Mouse (Mus musculus): ENCODE results near the gene Ddx52. TPM values are rescaled to one million over a fixed set of nuclear protein-coding genes. Genes with fewer than 3 reads are reported as not detected.

Ddx52 gene
- total and polyA plus RNA-seq, 2 experiments from 2014 or later: 14.6 to 16.3 TPM

DNA sequence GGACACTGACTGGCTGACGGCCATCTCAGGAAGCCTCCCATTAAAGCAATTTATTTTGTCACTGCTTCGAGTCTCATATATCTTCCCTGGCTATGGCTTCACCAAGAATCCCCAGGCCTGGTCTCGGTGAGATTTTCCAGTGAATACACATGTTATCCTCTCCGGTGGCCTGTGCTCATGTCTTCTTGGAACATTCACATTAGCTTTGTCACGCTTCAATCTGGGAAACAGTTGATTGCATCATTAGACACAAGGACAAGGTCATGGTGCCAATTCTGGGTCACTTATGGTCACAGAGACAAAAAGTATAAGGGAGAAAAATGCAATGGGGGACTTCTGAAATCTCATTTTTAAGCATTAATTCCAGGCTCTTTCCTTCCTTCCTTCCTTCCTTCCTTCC lies 36.1 kb upstream of the Ddx52 start:
- no peak overlapping the region for H3K4me3 ChIP-seq (ENCODE audit: low read depth, low read length)
- no peak for TF ChIP-seq CTCF (IDR thresholded peaks at IDR 0.05)
- no peak overlapping the region for H3K9ac ChIP-seq (replicated peaks; ENCODE audit: low read length, poor library complexity, severe bottlenecking)
- ATAC-seq (ENCODE audit: low FRiP score): no peak
- 75% methylated on average over 5 of the region's 5 CpGs for WGBS
- no peak for DNase-seq (ENCODE audit: low spot score)
- no peaks in the 10 kb centered on the region for H3K36me3 ChIP-seq (ENCODE audit: insufficient read depth, low read length)
- H3K27me3 ChIP-seq (ENCODE audit: insufficient read depth, low read length): no peaks in the 10 kb centered on the region
- no peaks in the 10 kb centered on the region for H3K9me3 ChIP-seq (ENCODE audit: low read length)
- no peak overlapping the region for H3K4me2 ChIP-seq (ENCODE audit: low read depth, low read length, poor library complexity, severe bottlenecking)
- H3K27ac ChIP-seq (ENCODE audit: low read depth, low read length): no peak overlapping the region
- no peaks in the 10 kb centered on the region for H3K4me1 ChIP-seq (ENCODE audit: insufficient read depth, low read length)

DNA sequence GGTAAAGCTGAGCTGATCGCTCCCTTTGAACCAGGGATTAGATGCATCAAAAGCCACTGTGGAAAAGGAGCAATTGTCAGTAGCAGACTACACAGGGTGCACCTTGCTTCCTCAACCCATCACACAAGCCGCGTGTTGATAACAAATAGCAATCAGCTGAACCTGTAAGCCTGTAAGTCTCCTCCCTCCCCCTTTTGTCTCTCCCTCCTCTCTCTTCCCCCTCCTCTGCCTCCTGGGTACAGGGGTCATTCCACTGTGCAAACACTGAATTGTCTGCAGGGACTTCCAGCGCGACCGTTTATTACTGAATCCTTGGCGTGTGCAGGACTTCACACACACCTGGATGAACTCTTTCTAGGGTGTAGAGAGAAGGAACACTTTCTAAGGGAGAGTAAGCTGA lies 33.5 kb upstream of the Ddx52 start:
- ATAC-seq (ENCODE audit: low FRiP score) (no peak), DNase-seq (ENCODE audit: low spot score) (no peak)
- 19% methylated on average over 7 of the region's 7 CpGs for WGBS
- Histone ChIP-seq H3K4me3 (ENCODE audit: low read depth, low read length) (no peak overlapping the region), H3K27ac (ENCODE audit: low read depth, low read length) (no peak overlapping the region), H3K27me3 (ENCODE audit: insufficient read depth, low read length) (no peaks in the 10 kb centered on the region), H3K9ac (replicated peaks; ENCODE audit: low read length, poor library complexity, severe bottlenecking) (no peak overlapping the region), H3K36me3 (ENCODE audit: insufficient read depth, low read length) (no peaks in the 10 kb centered on the region), H3K9me3 (ENCODE audit: low read length) (no peaks in the 10 kb centered on the region), H3K4me1 (ENCODE audit: insufficient read depth, low read length) (no peaks in the 10 kb centered on the region), H3K4me2 (ENCODE audit: low read depth, low read length, poor library complexity, severe bottlenecking) (no peak overlapping the region)
- no peak for TF ChIP-seq CTCF (IDR thresholded peaks at IDR 0.05)

DNA sequence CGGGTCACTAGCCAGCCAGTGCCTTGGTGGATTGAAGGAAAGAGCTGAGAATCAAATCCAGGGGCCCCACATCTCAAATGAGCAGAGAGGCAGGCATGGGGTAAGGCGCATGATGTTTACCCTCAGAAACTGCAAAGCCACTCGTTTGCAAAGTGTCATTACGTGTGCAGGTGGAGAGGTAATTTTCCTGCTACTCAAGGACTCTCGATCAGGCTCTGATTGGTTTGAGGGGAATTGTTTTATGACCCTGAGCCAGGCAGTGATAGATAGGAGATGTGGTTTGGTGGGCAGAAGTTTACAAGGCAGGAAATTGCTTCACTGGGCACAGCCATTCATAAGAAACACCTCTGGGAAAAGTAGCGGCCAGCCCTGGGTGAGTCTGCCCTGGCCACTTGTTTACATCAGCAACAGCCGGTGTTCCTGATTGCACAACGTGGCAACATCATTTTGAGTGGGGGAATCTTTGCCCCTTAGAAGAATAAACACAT lies 28.0 kb upstream of the Ddx52 start:
- H3K4me2 ChIP-seq (ENCODE audit: low read depth, low read length, poor library complexity, severe bottlenecking): no peak overlapping the region
- no peaks in the 10 kb centered on the region for H3K27me3 ChIP-seq (ENCODE audit: insufficient read depth, low read length)
- no peak overlapping the region for H3K9ac ChIP-seq (replicated peaks; ENCODE audit: low read length, poor library complexity, severe bottlenecking)
- 84% methylated on average over 8 of the region's 8 CpGs for WGBS
- no peak overlapping the region for H3K4me3 ChIP-seq (ENCODE audit: low read depth, low read length)
- H3K4me1 ChIP-seq (ENCODE audit: insufficient read depth, low read length): no peaks in the 10 kb centered on the region
- DNase-seq (ENCODE audit: low spot score) (no peak), ATAC-seq (ENCODE audit: low FRiP score) (no peak)
- H3K9me3 ChIP-seq (ENCODE audit: low read length): no peaks in the 10 kb centered on the region
- no peak for TF ChIP-seq CTCF (IDR thresholded peaks at IDR 0.05)
- H3K27ac ChIP-seq (ENCODE audit: low read depth, low read length): no peak overlapping the region
- H3K36me3 ChIP-seq (ENCODE audit: insufficient read depth, low read length): no peaks in the 10 kb centered on the region

DNA sequence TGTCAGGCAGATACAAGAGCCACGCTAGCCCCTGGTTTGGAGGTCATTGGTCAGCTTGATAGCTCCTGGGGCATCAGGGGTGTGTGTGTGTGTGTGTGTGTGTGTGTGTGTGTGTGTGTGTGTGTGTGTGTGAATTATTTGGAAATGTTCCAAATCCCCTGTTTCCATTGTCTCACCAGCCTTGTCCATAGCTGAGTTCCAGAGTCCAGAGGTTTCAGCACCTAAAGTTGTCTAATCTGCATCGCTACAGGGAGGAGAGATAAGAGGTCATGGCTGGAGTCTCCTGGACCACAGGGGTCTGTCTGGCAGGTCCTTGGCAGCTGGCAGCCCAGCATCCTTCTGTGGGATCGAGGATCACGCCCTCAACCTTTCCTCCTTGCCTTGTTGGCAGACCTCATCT lies 27.4 kb upstream of the Ddx52 start:
- no peak overlapping the region for H3K27ac ChIP-seq (ENCODE audit: low read depth, low read length)
- no peaks in the 10 kb centered on the region for H3K4me1 ChIP-seq (ENCODE audit: insufficient read depth, low read length)
- no peak for TF ChIP-seq CTCF (IDR thresholded peaks at IDR 0.05)
- no peak overlapping the region for H3K4me3 ChIP-seq (ENCODE audit: low read depth, low read length)
- H3K9ac ChIP-seq (replicated peaks; ENCODE audit: low read length, poor library complexity, severe bottlenecking): no peak overlapping the region
- 87% methylated on average over 4 of the region's 4 CpGs for WGBS
- no peak for ATAC-seq (ENCODE audit: low FRiP score)
- no peaks in the 10 kb centered on the region for H3K9me3 ChIP-seq (ENCODE audit: low read length)
- DNase-seq (ENCODE audit: low spot score): no peak
- H3K27me3 ChIP-seq (ENCODE audit: insufficient read depth, low read length): no peaks in the 10 kb centered on the region
- H3K4me2 ChIP-seq (ENCODE audit: low read depth, low read length, poor library complexity, severe bottlenecking): no peak overlapping the region
- H3K36me3 ChIP-seq (ENCODE audit: insufficient read depth, low read length): no peaks in the 10 kb centered on the region

DNA sequence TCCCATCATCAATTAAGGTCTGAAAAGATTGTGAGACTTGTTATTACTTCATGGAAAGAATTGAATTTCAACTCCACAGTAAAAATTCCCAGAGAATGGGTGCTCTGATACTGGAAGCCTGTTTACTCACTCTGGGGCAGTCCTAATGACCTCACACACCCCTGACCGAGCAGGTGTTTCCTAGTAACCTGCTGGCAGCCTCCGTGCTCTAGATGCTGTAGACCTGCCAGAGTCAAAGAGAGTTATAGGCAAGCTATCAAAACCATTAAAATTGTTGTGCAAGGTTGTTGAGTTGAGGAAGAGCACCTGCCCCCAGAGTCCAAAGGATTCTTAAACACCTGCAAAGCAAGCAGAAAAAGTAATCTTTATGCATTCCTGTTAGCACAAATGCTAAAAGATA lies 19.3 kb upstream of the Ddx52 start:
- H3K4me3 ChIP-seq (ENCODE audit: low read depth, low read length): no peak overlapping the region
- H3K4me2 ChIP-seq (ENCODE audit: low read depth, low read length, poor library complexity, severe bottlenecking): no peak overlapping the region
- no peak overlapping the region for H3K27ac ChIP-seq (ENCODE audit: low read depth, low read length)
- no peak overlapping the region for H3K9ac ChIP-seq (replicated peaks; ENCODE audit: low read length, poor library complexity, severe bottlenecking)
- no peaks in the 10 kb centered on the region for H3K9me3 ChIP-seq (ENCODE audit: low read length)
- ATAC-seq (ENCODE audit: low FRiP score) (no peak), DNase-seq (ENCODE audit: low spot score) (no peak)
- no peak for TF ChIP-seq CTCF (IDR thresholded peaks at IDR 0.05)
- no peaks in the 10 kb centered on the region for H3K27me3 ChIP-seq (ENCODE audit: insufficient read depth, low read length)
- H3K4me1 ChIP-seq (ENCODE audit: insufficient read depth, low read length): no peaks in the 10 kb centered on the region
- no peaks in the 10 kb centered on the region for H3K36me3 ChIP-seq (ENCODE audit: insufficient read depth, low read length)
- 82% methylated on average over 2 of the region's 2 CpGs for WGBS

DNA sequence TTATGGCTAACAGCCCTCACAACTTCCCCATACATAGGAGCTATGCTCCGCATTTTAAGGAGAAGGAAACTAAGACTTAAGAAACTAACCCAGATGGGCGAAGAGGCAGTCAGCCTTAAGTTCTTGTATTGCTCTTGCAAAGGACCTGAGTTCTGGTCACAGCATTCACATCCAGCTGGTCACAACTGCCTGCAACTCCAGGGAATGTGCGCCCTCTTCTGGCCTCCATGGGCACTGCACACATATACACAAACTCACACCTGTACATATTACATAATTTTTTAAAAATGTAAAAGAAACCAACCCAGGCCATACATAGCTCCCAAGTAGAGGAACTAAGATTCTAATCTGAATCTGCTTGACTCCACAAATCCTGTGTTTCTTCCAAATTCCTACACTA lies 14.8 kb upstream of the Ddx52 start:
- H3K27ac ChIP-seq (ENCODE audit: low read depth, low read length): no peak overlapping the region
- H3K9me3 ChIP-seq (ENCODE audit: low read length): no peaks in the 10 kb centered on the region
- no peak overlapping the region for H3K4me3 ChIP-seq (ENCODE audit: low read depth, low read length)
- H3K4me2 ChIP-seq (ENCODE audit: low read depth, low read length, poor library complexity, severe bottlenecking): no peak overlapping the region
- H3K36me3 ChIP-seq (ENCODE audit: insufficient read depth, low read length): no peaks in the 10 kb centered on the region
- no peak for DNase-seq (ENCODE audit: low spot score)
- TF ChIP-seq CTCF (IDR thresholded peaks at IDR 0.05): peak; percentile 48
- H3K4me1 ChIP-seq (ENCODE audit: insufficient read depth, low read length): no peaks in the 10 kb centered on the region
- H3K9ac ChIP-seq (replicated peaks; ENCODE audit: low read length, poor library complexity, severe bottlenecking): no peak overlapping the region
- no peak for ATAC-seq (ENCODE audit: low FRiP score)
- H3K27me3 ChIP-seq (ENCODE audit: insufficient read depth, low read length): no peaks in the 10 kb centered on the region
- 55% methylated on average over 3 of the region's 3 CpGs for WGBS
